Mouse (Mus musculus): ENCODE measurements around the gene Vps13c. TPM values are rescaled to one million over a fixed set of nuclear protein-coding genes. Genes with fewer than 3 reads are reported as not detected.

The Vps13c gene
- total RNA-seq, 2 experiments from 2014 or later = 39.8 to 46.3 TPM

DNA sequence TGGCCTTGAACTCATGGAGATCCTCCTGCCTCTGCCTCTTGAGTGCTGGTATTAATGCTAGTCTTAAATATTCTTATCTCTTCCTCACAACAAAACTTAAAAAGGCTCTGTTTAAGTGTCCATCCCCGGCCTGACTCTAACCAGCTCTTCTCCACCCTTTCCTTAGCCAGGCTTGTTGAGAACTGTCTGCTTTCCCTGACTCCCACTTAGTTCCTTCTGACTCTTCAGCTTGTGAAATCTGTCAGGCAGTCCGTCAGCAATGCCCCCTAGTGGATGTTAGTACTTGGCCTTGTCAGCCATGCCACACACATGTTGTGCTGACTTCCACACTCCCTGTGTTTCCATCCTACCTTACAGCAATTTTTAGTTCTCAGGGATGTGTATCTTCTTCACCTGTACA is 35.1 kb downstream of the Vps13c start:
- DNase-seq (ENCODE audit: low spot score in 2 of 2) = peak in 1 of 2 experiments; percentile 23

DNA sequence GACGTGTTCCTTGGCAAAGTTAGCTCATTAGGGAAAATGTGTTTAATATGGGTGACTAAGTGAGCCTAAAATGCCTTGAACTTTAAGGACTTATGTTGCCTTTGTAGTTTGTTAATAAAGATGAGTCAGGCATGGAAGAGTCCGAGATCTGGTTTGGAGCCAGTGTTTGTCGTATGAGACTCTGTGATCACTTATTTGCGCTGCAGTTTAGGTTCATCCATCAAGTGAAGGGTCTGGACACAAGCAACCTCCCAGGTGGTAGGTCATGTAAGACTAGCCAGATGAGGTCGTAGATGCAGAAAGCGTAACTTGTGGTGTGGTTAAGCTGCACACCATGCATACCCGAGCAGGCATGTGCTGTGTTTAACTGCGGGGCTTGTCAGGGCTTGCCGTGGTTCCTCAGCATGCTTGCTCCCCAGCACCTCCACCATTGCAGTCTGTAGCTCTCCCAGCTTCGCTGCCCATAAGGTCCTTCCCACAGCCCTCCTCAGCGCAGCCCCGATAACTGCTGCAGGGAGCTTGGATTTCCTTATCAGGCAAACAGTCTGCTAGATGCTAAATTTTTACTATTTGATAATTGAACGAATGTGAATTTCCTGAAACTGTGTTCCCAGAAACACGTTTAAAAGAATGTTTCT is 37.0 kb downstream of the Vps13c start:
- peak in 1 of 2 experiments; percentile 28 for DNase-seq (ENCODE audit: low spot score in 2 of 2)

DNA sequence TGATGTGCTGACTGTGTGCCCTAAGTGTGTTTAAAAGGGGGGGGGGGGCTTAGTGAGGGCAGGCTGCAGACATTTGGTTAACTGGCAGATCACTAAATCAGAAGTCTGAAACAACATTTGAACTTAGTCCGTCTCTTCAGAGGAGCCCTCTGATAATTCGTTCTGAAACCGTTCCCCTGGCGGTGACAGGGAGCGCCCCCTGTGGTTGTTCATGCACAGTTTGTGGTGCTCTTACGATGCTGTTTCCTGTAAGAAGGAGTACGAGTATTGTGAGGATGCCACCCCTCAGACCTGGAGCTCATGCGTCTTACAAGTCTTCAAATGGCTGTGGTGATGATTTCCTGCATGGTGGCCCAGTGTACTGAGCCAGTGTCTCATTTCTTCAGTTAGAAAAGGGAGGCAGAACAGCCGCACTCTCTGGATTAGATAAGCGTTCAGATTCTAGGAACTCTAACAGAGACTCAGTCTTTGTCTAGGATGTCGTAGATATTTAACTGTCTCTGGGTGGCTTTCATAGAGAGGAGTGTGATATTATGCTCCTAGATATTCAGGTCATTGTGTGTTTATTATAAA is 38.1 kb downstream of the Vps13c start:
- no peak for DNase-seq (ENCODE audit: low spot score in 2 of 2)

DNA sequence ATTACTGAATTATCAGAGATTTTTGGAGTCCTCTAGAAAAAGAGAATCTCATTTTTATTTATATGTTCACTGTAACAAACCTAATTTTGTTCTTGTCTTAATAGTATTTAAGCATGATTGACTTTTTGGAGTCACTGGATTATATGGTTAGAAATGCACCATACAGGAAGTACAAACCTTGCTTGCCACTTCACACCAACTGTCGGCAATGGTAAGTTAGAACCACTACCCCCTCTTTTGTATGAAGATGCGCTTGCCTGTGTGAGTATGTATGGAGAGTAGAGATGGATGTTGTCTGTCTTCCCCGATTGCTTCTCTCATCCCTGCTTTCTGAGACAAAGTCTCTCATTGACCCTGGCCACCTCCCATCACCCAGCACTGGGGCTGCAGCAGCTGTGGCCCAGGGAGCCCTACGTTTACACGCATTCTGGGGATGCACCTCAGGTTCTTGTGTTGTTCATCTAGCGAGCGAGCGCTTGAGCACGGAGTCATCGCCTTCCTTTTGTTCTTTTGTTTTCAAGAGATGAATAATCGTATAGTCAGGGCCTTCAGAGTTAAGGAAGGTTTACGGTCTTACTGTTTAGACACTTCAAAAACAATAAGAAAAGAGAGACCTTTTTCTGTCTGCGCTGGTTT is 43.3 kb downstream of the Vps13c start:
- no peak for DNase-seq (ENCODE audit: low spot score in 2 of 2)

DNA sequence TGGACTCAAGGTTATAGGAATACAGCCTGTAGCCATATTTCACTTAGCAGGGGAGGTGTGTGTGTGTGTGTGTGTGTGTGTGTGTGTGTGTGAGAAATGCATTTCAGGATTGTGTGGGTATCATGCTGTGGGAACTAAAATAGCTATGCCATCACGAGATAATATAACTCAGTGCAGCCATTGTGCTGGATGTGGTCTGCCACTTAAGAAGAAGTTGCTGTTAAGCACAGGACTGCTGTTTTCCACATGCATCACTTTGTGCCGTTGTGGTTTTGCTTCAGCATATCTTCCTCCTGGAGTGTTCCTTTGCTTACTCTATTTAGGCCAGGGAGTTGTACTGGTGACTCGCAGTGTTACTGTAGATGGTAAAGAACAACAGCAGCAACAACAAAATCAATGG is 43.9 kb downstream of the Vps13c start:
- DNase-seq (ENCODE audit: low spot score in 2 of 2) = no peak

DNA sequence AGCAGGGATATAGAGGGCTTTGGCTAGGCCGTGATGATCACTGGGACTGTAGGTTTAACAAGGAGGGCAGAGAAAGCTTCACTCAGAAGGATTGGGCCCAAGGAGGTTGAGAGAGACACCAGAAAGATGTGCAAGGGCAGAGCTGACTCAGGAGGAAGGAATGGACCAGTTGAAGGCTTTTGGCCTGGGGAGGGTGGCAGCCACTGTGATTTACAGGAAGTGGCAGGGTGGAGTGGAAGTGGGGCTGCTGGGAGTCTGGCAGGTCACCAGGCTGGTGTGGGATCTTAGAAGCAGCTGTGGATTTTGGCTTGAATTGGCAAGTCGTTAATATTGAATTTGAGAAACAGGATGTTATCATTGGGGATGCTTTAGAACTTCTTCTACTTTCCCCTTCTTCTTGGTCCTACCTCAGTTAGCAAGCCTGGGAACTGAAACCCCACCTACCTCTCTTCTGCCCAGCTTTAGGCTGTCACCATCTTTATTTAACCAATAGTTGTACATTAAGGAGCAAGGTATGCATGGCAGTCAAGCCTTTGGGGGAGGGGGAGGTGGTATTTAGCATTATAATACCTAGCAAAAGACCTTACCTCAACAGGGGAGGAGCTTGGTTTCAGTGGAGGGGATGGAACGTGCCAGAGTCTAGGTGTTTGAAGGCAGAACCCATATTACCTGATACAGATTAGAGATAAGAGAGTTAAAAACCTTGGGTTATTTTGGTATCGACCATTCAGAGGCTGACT is 47.0 kb downstream of the Vps13c start:
- no peak for DNase-seq (ENCODE audit: low spot score in 2 of 2)

DNA sequence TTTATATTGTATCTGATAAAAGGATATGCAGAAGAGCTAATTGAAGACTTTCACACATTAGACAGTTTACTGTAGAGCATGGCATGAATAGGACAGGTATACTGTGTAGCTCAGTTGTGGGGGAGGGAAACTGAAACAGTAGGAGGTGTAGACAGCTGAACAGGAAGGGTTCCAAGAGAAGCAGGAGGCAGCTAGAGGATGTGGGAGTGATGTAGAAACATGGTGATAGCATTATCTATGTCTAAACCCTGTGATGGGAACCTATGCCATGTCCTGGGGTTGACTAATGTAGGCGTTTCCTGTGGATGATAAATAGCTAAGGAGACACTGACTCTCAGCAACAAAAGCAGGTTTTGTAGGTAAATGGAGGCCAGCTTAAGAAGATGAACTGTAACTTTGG is 53.3 kb downstream of the Vps13c start:
- no peak for DNase-seq (ENCODE audit: low spot score in 2 of 2)

DNA sequence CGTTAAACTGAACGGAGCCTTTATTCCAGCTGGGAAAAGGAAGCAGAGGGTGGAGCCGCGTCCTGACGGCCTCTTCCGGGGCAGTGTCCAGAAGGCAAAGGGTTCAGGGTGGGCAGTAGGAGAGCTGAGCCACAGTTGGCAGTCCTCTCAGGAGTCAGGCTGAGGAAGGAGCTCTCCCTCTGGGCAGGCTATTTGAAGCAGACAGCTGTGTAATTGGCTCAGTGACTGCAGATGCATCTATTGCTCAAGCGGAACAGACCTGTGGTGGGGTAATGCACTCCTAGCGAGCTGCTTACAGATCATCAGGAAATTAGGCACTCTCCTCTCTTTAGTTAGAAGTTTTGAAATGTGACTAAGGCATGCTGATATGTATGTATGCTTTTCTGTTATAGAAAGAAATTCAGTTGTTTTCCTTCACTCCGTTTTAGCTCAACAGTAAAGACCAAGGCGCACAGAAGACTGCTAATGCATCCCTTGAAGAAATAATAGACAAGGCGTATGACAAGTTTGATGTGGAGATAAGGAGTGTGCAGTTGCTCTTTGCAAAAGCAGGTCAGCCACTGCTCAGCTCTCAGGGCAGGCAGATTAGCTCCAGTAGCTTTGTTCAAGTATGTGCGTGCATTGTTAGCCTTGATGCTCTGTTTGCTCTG is 56.6 kb downstream of the Vps13c start:
- no peak for DNase-seq (ENCODE audit: low spot score in 2 of 2)

DNA sequence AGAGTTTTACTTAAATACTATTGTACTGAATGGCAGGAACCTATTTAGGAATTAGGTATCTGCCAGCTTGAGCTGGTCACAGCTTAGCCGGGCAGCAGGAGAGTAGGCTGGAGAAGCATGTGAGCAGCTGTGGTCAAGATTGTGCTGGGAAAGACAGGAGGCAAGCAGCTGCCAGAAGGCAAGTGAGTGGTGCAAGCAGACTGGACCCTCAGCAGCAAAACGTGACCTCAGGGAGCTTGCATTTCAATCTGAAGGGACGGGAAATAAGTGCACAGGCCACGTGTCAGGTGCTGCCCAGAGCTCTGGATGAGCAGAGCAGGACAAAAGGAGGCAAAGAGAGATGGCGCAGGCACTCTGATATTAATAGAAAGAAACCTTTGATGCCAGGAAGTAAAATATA is 60.2 kb downstream of the Vps13c start:
- DNase-seq (ENCODE audit: low spot score in 2 of 2) = no peak

DNA sequence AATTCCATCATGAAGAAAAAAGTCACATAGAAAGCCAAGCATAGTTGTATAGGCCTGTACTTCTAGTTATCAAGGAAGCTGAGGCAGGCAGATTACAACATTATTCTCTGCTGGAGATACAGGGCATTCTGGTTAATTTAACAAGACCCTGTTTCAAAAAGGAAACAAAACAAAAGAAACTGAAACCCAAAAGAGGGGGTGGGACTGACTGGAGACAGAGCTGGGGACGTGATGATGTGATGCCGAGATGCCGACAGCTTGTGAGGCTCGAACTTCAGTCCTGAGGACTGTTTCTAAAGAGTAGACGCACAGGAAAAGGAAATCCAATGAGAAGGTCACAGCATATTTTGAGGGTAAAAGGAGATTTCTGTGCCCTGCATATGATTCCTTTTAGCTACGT is 64.2 kb downstream of the Vps13c start:
- no peak for DNase-seq (ENCODE audit: low spot score in 2 of 2)

DNA sequence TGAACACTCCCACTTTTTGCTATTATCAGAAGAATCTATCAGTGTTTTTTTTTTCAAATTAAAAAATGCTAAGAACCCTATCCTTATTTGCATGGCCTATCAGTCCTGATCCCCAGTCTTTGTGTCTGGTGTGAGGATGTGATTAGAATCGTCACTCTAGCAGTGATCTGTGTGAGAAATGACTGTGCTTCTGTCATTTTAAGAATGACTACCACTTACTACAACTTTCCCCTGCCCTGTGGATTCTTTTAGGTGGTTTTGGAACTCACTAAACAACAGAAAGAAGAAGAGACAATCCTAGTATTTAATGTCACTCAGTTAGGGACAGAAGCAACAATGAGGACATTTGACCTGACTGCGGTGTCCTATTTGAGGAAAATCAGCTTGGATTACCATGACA is 65.3 kb downstream of the Vps13c start:
- no peak for DNase-seq (ENCODE audit: low spot score in 2 of 2)

DNA sequence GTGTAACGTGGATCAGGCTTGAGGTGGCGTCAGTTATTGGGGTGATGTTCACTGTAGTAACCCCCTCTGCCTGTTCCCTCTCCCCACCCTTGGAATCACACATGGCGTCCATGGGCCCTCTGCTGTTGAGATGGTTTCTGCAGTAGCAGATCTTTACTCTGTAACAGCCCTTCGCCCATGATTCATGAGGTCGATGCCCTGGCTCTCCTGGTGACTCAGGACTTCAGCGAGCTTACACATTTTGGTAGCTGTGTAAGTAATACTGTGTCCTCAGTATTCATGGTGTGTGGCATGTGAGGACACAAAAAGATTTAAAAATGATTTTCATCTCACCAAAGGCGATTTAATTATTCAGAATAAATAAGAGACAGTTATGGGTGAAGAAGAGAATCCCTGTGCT is 74.5 kb downstream of the Vps13c start:
- no peak for DNase-seq (ENCODE audit: low spot score in 2 of 2)

DNA sequence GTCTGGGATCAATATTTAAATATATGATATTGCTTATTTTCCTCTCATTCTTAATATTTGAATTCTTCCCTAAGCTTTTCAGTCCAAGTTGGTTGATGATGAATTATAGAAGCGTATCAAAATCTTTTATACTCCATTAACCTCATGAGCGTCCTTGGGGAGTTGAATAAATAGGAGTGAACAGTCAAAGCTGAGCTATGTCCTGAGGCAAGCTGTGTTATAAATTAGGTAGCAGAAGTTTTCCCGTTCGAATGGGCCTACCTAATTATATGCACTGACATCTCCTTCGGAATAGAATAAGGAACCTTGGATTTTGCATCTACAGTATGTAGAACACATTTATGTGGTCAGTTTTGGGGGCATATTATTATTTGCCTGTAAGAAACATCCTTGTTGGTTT is 82.2 kb downstream of the Vps13c start:
- no peak for DNase-seq (ENCODE audit: low spot score in 2 of 2)

DNA sequence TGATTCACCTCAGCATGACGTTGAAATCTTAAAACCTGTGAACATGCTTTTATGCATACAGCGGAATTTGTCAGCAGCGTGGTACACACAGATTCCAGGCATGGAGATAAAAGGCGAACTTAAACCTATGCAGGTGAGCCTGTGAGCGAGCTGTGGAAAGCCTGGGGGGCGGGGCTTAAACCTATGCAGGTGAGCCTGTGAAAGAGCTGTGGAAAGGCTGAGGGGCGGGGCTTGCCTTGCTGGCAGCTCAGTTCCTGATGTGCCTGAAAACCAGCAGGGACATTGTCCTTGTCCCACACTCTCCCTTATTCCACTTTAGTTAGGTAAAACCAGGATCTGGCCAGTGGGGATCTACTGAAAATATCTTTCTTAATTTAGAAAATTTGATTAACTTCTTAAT is 90.4 kb downstream of the Vps13c start:
- no peak for DNase-seq (ENCODE audit: low spot score in 2 of 2)

DNA sequence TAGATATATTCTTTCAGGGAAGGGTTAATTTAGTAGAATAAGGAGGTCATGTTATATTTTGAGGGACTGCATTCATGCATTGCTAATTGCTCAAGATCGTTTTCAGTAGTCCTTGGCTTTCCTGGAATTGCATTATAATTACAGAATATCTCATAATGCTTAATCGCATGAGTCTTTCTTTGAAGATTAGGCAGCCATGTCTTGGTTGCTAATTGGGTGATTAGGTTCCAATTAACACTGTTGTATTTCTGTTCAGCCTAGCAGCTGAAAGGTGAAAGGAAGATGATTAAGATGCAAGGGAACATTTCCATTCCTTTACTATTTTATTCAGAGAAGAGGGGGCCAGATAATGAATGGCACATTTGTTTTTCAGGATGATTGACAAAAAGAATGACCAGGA is 97.1 kb downstream of the Vps13c start:
- DNase-seq (ENCODE audit: low spot score in 2 of 2) = no peak

DNA sequence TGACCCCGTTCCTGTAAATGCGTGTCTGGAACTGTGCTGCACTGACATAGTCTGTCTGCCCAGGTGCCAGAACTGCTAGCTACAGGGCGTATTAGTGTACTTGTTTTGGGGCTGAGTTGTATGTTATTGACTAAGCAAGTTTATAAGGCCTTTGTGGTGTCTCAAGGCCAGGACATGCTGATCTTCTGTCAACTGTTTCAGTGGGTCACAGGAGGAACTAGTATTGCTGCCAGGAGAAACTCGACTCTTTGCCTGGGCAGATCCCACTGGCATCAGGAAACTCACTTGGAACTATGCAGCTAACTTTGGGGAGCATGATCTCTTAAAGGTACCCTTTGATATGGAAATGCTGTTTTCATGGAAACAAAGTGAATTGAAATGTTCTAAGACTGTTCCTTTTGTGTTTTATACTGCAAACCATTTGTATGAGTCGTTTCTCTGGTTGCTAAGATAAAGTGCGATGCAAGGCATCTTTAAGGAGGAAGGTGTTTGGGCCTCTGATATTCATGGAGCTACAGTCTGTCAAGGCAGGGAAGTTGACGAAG is 115.3 kb downstream of the Vps13c start:
- DNase-seq (ENCODE audit: low spot score in 2 of 2) = no peak

DNA sequence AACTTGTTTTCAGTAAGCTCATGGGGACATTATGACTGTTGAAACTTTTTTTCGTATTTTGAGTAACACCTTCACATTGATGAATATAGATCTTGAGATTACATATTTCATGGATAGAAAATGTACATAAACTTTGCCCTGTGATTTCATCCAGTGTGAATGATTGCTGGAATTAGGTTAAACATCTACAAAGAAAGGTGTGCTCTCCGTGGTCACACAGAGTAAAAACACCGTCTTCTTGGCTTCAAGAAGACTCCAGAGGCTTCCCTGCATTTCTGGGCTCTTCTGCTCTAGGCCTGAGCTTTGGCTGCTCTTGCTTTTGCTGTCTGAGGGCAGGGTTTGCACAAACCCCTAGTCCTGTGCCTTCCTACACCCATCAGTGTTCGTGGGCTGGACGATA is 121.8 kb downstream of the Vps13c start:
- no peak for DNase-seq (ENCODE audit: low spot score in 2 of 2)

DNA sequence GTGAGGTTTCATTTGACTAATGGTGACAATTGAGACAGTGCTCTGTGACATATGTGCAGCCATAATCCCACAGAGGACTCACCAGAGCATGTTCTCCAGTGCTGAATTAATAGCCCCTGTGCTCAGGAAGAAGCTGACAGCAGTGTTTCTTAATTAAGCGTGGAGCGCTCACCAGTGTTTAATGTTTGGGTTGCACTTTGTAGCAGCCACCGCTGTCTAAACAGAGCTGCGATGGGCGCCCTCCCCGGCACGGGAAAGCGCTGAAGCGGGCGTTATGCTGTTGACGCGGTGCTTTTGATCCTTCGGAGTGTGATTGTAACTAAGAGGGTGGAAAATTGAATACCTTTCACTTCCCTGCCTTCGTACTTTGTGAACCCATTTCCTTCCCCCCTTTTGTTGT is 125.7 kb downstream of the Vps13c start:
- no peak for DNase-seq (ENCODE audit: low spot score in 2 of 2)

DNA sequence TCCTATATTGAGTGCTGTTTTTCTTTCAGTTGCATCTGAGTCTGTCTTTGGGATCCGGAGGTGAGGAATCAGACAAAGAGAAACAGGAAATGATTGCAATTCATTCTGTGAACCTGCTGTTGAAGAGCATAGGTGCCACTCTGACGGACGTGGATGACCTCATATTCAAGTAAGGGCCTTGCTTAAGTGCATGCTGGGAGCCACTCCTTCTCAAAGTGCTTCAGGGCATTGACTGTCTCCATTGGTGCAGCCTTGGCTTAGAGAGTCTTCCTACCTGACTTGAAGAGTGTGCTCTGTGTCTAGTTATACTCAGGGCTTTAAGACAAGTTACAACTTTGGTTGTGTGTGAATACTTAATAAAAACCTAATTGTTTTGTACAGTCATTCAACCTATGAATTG is 126.8 kb downstream of the Vps13c start:
- no peak for DNase-seq (ENCODE audit: low spot score in 2 of 2)

DNA sequence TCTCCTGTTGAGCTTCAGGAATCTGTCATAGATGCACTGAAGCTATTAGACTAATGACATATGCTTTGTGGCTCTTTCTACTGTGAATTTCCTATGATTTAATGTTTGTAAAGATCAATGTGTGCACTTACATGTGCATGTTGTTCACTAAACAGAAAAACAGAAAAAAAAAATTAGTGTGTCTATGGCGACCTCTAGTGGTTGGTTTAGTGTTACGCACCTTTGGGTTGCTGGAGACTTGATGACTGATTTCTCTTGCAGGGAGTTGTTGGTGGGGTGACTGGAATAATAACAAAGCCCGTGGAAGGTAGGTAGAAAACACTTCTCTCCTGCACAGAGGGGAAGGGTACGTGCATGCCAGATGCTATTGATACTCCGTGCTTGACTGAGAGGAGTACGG is 133.3 kb downstream of the Vps13c start:
- DNase-seq (ENCODE audit: low spot score in 2 of 2) = peak in 1 of 2 experiments; percentile 8

DNA sequence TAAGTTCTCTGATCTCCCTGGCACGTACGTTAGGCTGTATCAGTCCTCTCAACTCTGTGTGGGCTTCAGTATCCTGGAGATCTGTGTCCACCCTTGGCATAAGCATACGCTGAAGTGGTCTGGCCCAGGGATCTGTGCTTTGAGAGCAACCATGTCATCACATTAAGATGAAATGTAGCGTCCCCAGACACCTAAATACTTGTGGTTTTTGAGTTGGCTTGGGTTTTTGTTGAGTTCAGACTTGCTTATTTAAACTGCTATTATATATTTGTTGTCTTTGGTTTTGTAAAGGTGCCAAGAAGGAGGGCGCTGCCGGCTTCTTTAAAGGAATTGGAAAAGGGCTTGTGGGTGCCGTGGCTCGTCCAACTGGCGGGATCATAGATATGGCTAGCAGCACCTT is 135.3 kb downstream of the Vps13c start:
- DNase-seq (ENCODE audit: low spot score in 2 of 2) = no peak

All from adrenal gland, adult 18-20 months (tissue).